Mouse (Mus musculus) heart, postnatal 0 days (tissue): ENCODE data around the gene Prkaa1. TPM values are rescaled to one million over a fixed set of nuclear protein-coding genes. Genes with fewer than 3 reads are reported as not detected.
"Not testable (repeated sequence)": the region's sequence is repeated elsewhere in the genome, so short reads cannot be mapped to it uniquely, and the experiment has no call there.

Experiments
- ATAC-seq: fragments of 200-750 bp; cut with Nextera tagmentation; 2 replicates; pipeline ENCODE4 v1.8.0; 2017; ENCODE audit warnings: low read depth, moderate number of reproducible peaks, moderate library complexity; ENCODE audit not compliant: insufficient read depth
- DNase-seq: peaks from one replicate; pipeline ENCODE4 v3.0.0-alpha.2; 2016; ENCODE audit warnings: low spot score
- H3K27ac ChIP-seq: fragments of 300-500 bp; sonication (generic); 2 replicates; pipeline ENCODE4 v1.5.1; 2014; ENCODE audit warnings: low read depth, mild to moderate bottlenecking
- H3K27me3 ChIP-seq: fragments of 300-500 bp; sonication (generic); 2 replicates; pipeline ENCODE4 v1.6.1; 2014; ENCODE audit warnings: low read length, mixed read lengths; ENCODE audit not compliant: control insufficient read depth, insufficient read depth
- H3K36me3 ChIP-seq: fragments of 300-500 bp; sonication (generic); replicated peaks from 2 replicates; pipeline ENCODE4 v1.6.1; 2014; ENCODE audit warnings: low read length, mixed read lengths; ENCODE audit not compliant: control insufficient read depth, insufficient read depth
- H3K4me1 ChIP-seq: fragments of 300-500 bp; sonication (generic); 2 replicates; pipeline ENCODE4 v1.6.1; 2014; ENCODE audit warnings: antibody characterized with exemption; ENCODE audit not compliant: control insufficient read depth, insufficient read depth
- H3K4me2 ChIP-seq: fragments of 300-500 bp; sonication (generic); 2 replicates; pipeline ENCODE4 v1.6.1; 2014; ENCODE audit warnings: low read depth, mild to moderate bottlenecking, low read length, moderate library complexity
- H3K4me3 ChIP-seq: fragments of 300-500 bp; sonication (generic); 2 replicates; pipeline ENCODE4 v1.5.1; 2014; ENCODE audit warnings: low read depth, low read length
- H3K9ac ChIP-seq: fragments of 300-500 bp; sonication (generic); replicated peaks from 2 replicates; pipeline ENCODE4 v1.6.1; 2014; ENCODE audit warnings: low read depth, low read length, mixed read lengths
- H3K9me3 ChIP-seq: fragments of 300-500 bp; sonication (generic); replicated peaks from 2 replicates; pipeline ENCODE4 v1.6.1; 2016; ENCODE audit warnings: low read length; ENCODE audit not compliant: control insufficient read depth
- CTCF ChIP-seq: IDR thresholded peaks from 2 replicates; pipeline ENCODE4 v1.5.1; 2016; ENCODE audit warnings: antibody characterized with exemption, control low read depth, low read depth
- EP300 ChIP-seq: IDR thresholded peaks from 2 replicates; pipeline ENCODE4 v1.6.1; 2016; ENCODE audit warnings: antibody characterized with exemption, low read depth
- WGBS: fragments of 180-500 bp; shearing (Covaris S2); extraction: QIAGEN DNeasy Blood & Tissue Kit; methylation state at CpG from one replicate; pipeline ENCODE4 v1.1.7; 2014; 5-methylcytosine and 5-hydroxymethylcytosine counted together
- polyA plus RNA-seq: library from polyadenylated mRNA; unstranded; fragments of >200 nt; fragmentation: Nextera tagmentation; extraction: Ambion mirVana; gene quantifications from 2 replicates; pipeline ENCODE4 v1.2.1, GENCODE M21; 2015
- total RNA-seq: library from RNA; depleted of rRNA; stranded (reverse); fragments of >200 nt; gene quantifications from 2 replicates; pipeline ENCODE4 v1.2.3, GENCODE M21; 2014; ENCODE audit warnings: low replicate concordance; rRNA removed

Gene Prkaa1
- total and polyA plus RNA-seq, 2 experiments from 2014 or later = 10.0 to 15.5 TPM

DNA sequence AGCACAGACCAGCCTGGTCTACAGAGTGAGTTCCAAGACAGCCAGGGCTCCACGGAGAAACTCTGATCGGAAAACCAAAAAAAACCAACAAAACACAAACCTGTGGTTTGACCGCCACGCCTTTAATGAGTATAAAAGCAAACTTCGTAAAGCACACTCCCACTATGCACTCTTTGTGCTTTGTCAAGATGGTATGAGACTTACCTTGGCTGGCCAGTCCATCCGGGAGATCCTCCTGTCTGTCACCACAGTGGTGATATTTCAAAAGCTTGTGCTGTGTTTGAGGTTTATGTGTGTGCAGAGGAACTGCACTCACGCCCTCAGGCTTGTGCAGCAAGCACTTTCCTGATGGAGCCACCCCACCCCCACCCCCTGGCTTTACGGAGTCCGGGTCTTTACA is 61.6 kb downstream of the Prkaa1 start:
- no peaks in the 10 kb centered on the region for H3K4me1 ChIP-seq
- TF ChIP-seq CTCF (no peak), EP300 (no peak)
- DNase-seq (no peak), ATAC-seq (no peak)
- no peaks in the 10 kb centered on the region for H3K9me3 ChIP-seq
- H3K4me3 ChIP-seq = no peak overlapping the region
- H3K4me2 ChIP-seq = no peak overlapping the region
- H3K36me3 ChIP-seq = 0 out of 2 replicates have a peak, but pooled peaks cover 3% of the 10 kb centered on the region
- H3K27ac ChIP-seq = no peak overlapping the region
- no peak overlapping the region for H3K9ac ChIP-seq
- 88% methylated on average over 9 of the region's 9 CpGs for WGBS
- H3K27me3 ChIP-seq = no peaks in the 10 kb centered on the region

DNA sequence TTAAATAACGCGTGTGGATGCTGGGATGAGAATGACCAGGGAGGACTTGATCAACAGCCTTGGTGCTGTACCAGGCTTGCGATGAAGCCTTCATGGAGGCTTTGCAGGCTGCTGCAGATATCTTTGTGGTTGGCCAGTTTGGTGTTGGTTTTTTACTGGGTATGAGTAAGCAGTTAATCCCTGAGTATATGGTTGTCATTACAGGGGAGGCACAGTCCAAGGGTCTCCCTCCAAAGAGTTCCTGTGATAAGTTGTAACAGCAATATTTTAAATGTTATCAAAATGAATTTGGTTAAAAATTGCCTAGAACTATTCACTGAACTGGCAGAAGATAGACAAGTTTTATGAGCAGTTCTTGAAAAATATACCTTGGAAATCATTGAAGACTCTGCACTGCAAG is 65.5 kb downstream of the Prkaa1 start:
- H3K9ac ChIP-seq = no peak overlapping the region
- no peaks in the 10 kb centered on the region for H3K27me3 ChIP-seq
- no peak overlapping the region for H3K27ac ChIP-seq
- H3K9me3 ChIP-seq = no peaks in the 10 kb centered on the region
- WGBS = 94% methylated on average over 3 of the region's 3 CpGs
- TF ChIP-seq EP300 = no peak
- TF ChIP-seq CTCF = no peak
- DNase-seq (no peak), ATAC-seq (no peak)
- H3K4me2 ChIP-seq = no peak overlapping the region
- 0 out of 2 replicates have a peak, but pooled peaks cover 8% of the 10 kb centered on the region for H3K4me1 ChIP-seq
- H3K36me3 ChIP-seq = peaks cover 14% of the 10 kb centered on the region
- H3K4me3 ChIP-seq = no peak overlapping the region

DNA sequence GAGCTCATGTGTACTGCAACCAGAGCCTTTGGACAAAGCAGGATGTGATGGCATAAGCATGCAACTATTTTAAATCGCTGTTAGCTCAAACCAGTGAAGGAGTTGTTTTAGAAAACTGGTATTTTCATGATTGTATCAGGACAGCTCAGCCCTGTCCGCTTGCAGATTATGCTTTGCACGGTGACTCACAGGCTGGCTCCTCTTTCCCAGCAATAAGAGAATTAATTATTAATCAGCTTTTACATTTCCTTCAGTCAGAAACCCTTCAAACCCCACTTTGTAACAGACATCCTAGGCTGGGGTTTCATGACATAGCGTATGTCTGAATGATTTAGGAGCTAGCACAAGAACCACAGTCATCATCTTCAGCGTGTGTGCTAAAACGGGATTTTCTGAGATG is 76.8 kb downstream of the Prkaa1 start:
- H3K9ac ChIP-seq = no peak overlapping the region
- DNase-seq (no peak), ATAC-seq (no peak)
- H3K27ac ChIP-seq = no peak overlapping the region
- no peaks in the 10 kb centered on the region for H3K27me3 ChIP-seq
- no peak overlapping the region for H3K4me2 ChIP-seq
- WGBS = 92% methylated on average over 6 of the region's 6 CpGs
- H3K4me1 ChIP-seq = no peaks in the 10 kb centered on the region
- H3K4me3 ChIP-seq = no peak overlapping the region
- TF ChIP-seq CTCF (no peak), EP300 (no peak)
- no peaks in the 10 kb centered on the region for H3K9me3 ChIP-seq
- 0 out of 2 replicates have a peak, but pooled peaks cover 11% of the 10 kb centered on the region for H3K36me3 ChIP-seq

DNA sequence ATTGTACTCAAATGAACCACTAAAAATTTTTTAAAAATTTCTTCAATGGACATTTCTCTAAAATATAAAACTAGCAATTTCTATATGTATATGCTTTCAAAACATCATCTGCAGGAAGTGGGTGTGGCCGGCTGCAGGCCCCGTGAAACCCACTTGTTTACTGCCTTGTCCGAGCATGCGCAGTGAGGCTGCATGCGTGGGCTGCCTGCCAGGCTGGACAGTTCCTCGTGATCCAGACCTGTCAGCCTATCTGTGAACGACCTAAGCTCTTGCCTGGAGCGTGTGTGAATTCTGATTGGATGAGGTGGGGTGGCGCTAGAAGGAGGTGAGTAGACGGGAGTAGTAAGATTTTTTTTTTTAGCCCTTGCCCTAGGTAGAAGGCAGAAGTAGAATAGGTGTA is 87.1 kb downstream of the Prkaa1 start:
- 63% methylated on average over 10 of the region's 10 CpGs for WGBS
- not testable (repeated sequence) for H3K36me3 ChIP-seq, DNase-seq, H3K27me3 ChIP-seq, H3K4me2 ChIP-seq, H3K9ac ChIP-seq, H3K4me3 ChIP-seq, H3K27ac ChIP-seq, ATAC-seq, H3K9me3 ChIP-seq, H3K4me1 ChIP-seq

Other genes starting within 250 kb of the Prkaa1 start
- not detected in 2 replicates for gene Mroh2b, start 245.1 kb upstream of the Prkaa1 start, total RNA-seq
- not detected in 2 replicates for gene Mroh2b, start 245.1 kb upstream of the Prkaa1 start, polyA plus RNA-seq
- 0.15 TPM in 1 of 2 replicates, not detected in the other for gene C7, start 80.1 kb upstream of the Prkaa1 start, total RNA-seq
- gene C7, start 80.1 kb upstream of the Prkaa1 start, polyA plus RNA-seq = 0.05 TPM in 1 of 2 replicates, not detected in the other
- gene Card6, start 35.3 kb upstream of the Prkaa1 start, total RNA-seq = 1.8 and 2.2 TPM in 2 replicates
- gene Card6, start 35.3 kb upstream of the Prkaa1 start, polyA plus RNA-seq = 1.7 and 1.8 TPM in 2 replicates
- 154 and 164 TPM in 2 replicates for gene Rpl37, start 27.2 kb upstream of the Prkaa1 start, total RNA-seq
- gene Rpl37, start 27.2 kb upstream of the Prkaa1 start, polyA plus RNA-seq = 374 and 392 TPM in 2 replicates
- gene Ttc33, start 41.7 kb downstream of the Prkaa1 start, total RNA-seq = 13.3 and 33.6 TPM in 2 replicates
- 32.9 and 35.7 TPM in 2 replicates for gene Ttc33, start 41.7 kb downstream of the Prkaa1 start, polyA plus RNA-seq
- gene Ptger4, start 100.3 kb downstream of the Prkaa1 start, total RNA-seq = 3.0 and 9.0 TPM in 2 replicates
- 4.3 and 5.0 TPM in 2 replicates for gene Ptger4, start 100.3 kb downstream of the Prkaa1 start, polyA plus RNA-seq